Mouse (Mus musculus) midbrain, embryonic 11.5 days (tissue): Measurements from ENCODE around the gene Kank3. TPM values are rescaled to one million over a fixed set of nuclear protein-coding genes. Genes with fewer than 3 reads are reported as not detected.

Experiments
- ATAC-seq: fragments of 200-750 bp; cut with Nextera tagmentation; 2 replicates; pipeline ENCODE4 v1.8.0; 2017; ENCODE audit warnings: moderate TSS enrichment, moderate library complexity; ENCODE audit not compliant: low FRiP score
- DNase-seq: peaks from one replicate; pipeline ENCODE4 v3.0.0; 2015; ENCODE audit warnings: low spot score; ENCODE audit errors: missing footprints
- H3K27ac ChIP-seq: fragments of 300-500 bp; sonication (generic); 2 replicates; pipeline ENCODE4 v1.5.1; 2014; ENCODE audit warnings: low read depth, low read length
- H3K27me3 ChIP-seq: fragments of 300-500 bp; sonication (generic); 2 replicates; pipeline ENCODE4 v1.6.1; 2014; ENCODE audit warnings: mild to moderate bottlenecking, low read length, moderate library complexity, mixed read lengths; ENCODE audit not compliant: control insufficient read depth, insufficient read depth
- H3K36me3 ChIP-seq: fragments of 300-500 bp; sonication (generic); 2 replicates; pipeline ENCODE4 v1.6.1; 2014; ENCODE audit warnings: mild to moderate bottlenecking, low read length, moderate library complexity, mixed read lengths; ENCODE audit not compliant: control insufficient read depth, insufficient read depth
- H3K4me1 ChIP-seq: fragments of 300-500 bp; sonication (generic); 2 replicates; pipeline ENCODE4 v1.6.1; 2014; ENCODE audit warnings: low read length; ENCODE audit not compliant: control insufficient read depth, insufficient read depth
- H3K4me2 ChIP-seq: fragments of 300-500 bp; sonication (generic); 2 replicates; pipeline ENCODE4 v1.6.1; 2014; ENCODE audit warnings: mild to moderate bottlenecking, moderate library complexity
- H3K4me3 ChIP-seq: fragments of 300-500 bp; sonication (generic); 2 replicates; pipeline ENCODE4 v1.5.1; 2014; ENCODE audit warnings: low read depth, low read length
- H3K9ac ChIP-seq: fragments of 300-500 bp; sonication (generic); 2 replicates; pipeline ENCODE4 v1.6.1; 2014; ENCODE audit warnings: low read length
- H3K9me3 ChIP-seq: fragments of 300-500 bp; sonication (generic); 2 replicates; pipeline ENCODE4 v1.6.1; 2016; ENCODE audit warnings: low read length; ENCODE audit not compliant: control insufficient read depth
- WGBS: fragments of 180-500 bp; shearing (Covaris S2); extraction: QIAGEN DNeasy Blood & Tissue Kit; methylation state at CpG from one replicate; pipeline ENCODE4 v1.1.7; 2014; 5-methylcytosine and 5-hydroxymethylcytosine counted together
- polyA plus RNA-seq: library from polyadenylated mRNA; unstranded; fragments of >200 nt; fragmentation: Nextera tagmentation; extraction: Ambion mirVana; gene quantifications from 2 replicates; pipeline ENCODE4 v1.2.1, GENCODE M21; 2014

The Kank3 gene
- polyA plus RNA-seq, 1 experiment from 2014 or later = 23.9 TPM

GRCm38 (mm10) chr17:33825462-33825861, 15.1 kb downstream of the Kank3 start:
- 86% methylated on average over 8 of the region's 8 CpGs for WGBS
- Histone ChIP-seq H3K4me2 (peak overlapping the region; percentile 58), H3K27me3 (no peaks in the 10 kb centered on the region), H3K9me3 (no peaks in the 10 kb centered on the region), H3K27ac (no peak overlapping the region), H3K4me1 (peaks cover 16% of the 10 kb centered on the region), H3K9ac (no peak overlapping the region), H3K36me3 (peaks cover 21% of the 10 kb centered on the region; the same call in 1 of the 2 replicates), H3K4me3 (peak overlapping the region; percentile 79)
- no peak for ATAC-seq
- no peak for DNase-seq

GRCm38 (mm10) chr17:33826850-33827249, 16.5 kb downstream of the Kank3 start:
- no peak overlapping the region for H3K4me3 ChIP-seq
- DNase-seq (peak; percentile 93), ATAC-seq (no peak)
- no peaks in the 10 kb centered on the region for H3K9me3 ChIP-seq
- H3K36me3 ChIP-seq = peaks cover 13% of the 10 kb centered on the region; the same call in 1 of the 2 replicates
- no peaks in the 10 kb centered on the region for H3K27me3 ChIP-seq
- no peak overlapping the region for H3K9ac ChIP-seq
- no peak overlapping the region for H3K27ac ChIP-seq
- H3K4me2 ChIP-seq = no peak overlapping the region
- WGBS = 0% methylated on average over 3 of the region's 3 CpGs
- H3K4me1 ChIP-seq = peaks cover 16% of the 10 kb centered on the region

DNA sequence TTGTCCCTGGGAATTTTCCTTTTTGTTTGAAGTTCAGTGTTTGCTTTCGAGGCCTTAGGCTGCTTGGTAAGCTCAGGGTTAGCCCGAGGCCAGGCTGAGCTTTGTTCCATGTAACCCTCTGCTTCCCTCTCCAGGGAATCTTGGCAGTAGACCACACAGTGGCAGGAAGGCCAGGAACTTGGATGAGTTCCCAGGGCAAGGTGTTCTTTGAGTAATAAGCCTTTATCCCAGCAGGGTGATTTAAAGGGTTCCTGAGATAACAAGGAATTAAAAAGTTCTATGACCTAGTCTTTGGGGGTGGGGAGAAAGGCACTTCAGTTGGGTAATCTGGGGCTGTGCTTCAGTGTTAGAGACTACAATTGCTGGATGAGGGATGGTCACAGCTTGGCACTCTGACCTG, 18.6 kb downstream of the Kank3 start:
- H3K27me3 ChIP-seq = no peaks in the 10 kb centered on the region
- no peak overlapping the region for H3K4me3 ChIP-seq
- H3K36me3 ChIP-seq = peaks cover 10% of the 10 kb centered on the region; the same call in 1 of the 2 replicates
- no peak for ATAC-seq
- DNase-seq = no peak
- 73% methylated on average over 2 of the region's 2 CpGs for WGBS
- no peaks in the 10 kb centered on the region for H3K9me3 ChIP-seq
- H3K4me1 ChIP-seq = peaks cover 6% of the 10 kb centered on the region; the same call in 1 of the 2 replicates
- no peak overlapping the region for H3K4me2 ChIP-seq
- no peak overlapping the region for H3K9ac ChIP-seq
- H3K27ac ChIP-seq = no peak overlapping the region

DNA sequence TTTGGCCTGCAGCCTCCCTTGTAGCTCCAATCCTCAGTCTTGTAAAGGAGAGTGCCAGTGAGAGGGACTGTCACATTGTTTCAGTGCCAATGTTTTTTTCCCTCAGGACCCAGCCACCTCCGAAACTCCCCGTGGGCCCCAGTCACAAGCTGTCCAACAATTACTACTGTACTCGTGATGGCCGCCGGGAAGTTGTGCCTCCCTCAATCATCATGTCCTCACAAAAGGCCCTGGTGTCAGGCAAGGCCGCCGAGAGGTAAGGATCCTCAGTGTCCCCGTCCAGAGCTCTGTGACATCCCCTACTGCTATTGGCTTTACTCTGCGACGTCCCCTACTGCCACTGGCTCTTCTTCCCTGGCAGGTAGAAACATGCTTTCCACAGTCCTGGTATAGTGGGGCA, 19.2 kb downstream of the Kank3 start:
- ATAC-seq = no peak
- H3K4me3 ChIP-seq = no peak overlapping the region
- no peak for DNase-seq
- no peaks in the 10 kb centered on the region for H3K27me3 ChIP-seq
- H3K9me3 ChIP-seq = no peaks in the 10 kb centered on the region
- no peak overlapping the region for H3K9ac ChIP-seq
- H3K4me1 ChIP-seq = peaks cover 6% of the 10 kb centered on the region; the same call in 1 of the 2 replicates
- whole genome bisulfite sequencing = 93% methylated on average over 10 of the region's 10 CpGs
- no peak overlapping the region for H3K4me2 ChIP-seq
- H3K36me3 ChIP-seq = peaks cover 11% of the 10 kb centered on the region; the same call in 1 of the 2 replicates
- H3K27ac ChIP-seq = no peak overlapping the region

DNA sequence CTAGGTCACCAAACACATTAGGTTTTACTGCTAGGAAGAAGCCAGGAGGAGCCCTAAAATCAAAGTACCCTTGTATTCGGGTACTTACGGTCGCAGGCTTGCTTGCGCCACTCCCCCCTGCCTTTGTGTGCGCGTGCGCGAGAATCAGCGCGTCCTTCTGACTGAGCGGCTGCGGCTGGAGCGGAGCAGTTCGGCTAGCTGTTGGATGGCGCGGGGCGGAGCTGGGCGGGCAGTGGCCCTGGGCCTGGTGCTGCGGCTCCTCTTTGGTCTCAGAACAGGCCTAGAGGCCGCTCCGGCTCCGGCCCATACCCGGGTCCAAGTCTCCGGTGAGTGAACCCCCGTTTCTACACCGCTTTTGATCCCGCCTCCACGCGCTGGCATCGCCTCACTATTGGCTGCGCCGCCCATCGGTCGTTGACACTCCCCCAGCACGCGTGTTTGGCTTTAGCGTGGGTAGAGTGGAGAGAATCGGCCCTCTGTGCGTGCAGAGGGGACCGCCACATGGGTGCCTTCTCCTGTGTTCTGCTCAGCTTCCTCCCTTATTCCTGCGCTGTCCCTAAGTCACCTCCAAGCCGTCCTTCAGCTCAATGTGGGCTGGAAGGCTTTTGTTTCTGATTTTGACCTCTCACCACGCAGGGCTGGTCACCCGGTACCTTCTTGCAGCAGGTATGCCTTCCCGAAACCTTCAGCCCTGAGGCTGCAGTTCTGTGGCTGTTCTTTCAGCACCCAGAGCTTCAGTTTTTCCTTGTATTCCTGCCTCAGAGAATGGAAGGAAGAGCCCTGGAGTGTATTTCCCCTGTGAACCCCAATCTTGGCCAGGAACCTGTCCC, 32.9 kb downstream of the Kank3 start, which contains the start of gene Cd320:
Cd320 (plus strand) TSS at position 126 of the 830 bp plus-strand sequence.
- peak; percentile 99 for DNase-seq

DNA sequence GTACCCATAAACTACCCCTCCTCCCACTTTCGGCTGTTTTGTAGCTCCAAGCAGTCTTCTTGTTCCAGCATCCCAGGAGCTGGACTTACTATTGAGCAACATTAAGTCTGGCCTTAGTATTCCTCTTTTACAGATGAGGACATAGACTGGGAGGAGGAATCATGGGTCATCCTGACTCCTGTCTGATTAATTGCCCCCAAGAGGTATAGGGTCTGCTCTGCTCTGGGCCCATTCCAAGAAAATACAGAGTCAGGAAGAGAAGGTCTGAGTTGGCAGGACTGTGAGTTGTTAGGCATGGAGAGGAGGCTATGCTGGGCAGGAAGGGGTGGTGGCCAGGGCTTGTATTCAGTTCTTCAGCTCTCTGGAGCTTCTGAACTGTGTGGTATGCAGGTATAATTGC, 33.9 kb downstream of the Kank3 start:
- no peaks in the 10 kb centered on the region for H3K27me3 ChIP-seq
- WGBS = 81% methylated on average over 1 of the region's 1 CpGs
- no peaks in the 10 kb centered on the region for H3K36me3 ChIP-seq
- no peaks in the 10 kb centered on the region for H3K9me3 ChIP-seq
- ATAC-seq (no peak), DNase-seq (no peak)
- H3K4me3 ChIP-seq = peak overlapping the region; percentile 85; the same call in 1 of the 2 replicates
- H3K4me2 ChIP-seq = peak overlapping the region; percentile 94
- H3K9ac ChIP-seq = 0 out of 2 replicates have a peak overlapping the region, but pooled peaks have one; percentile 79
- no peak overlapping the region for H3K27ac ChIP-seq
- H3K4me1 ChIP-seq = peaks cover 10% of the 10 kb centered on the region

More for the DNA sequence above, 32.9 kb downstream of the Kank3 start, which contains the start of gene Cd320:
- peak within 1 kb of the TSS; percentile 3; the same call in 1 of the 2 replicates for H3K27ac ChIP-seq
- peaks cover 10% of the 10 kb centered on the region for H3K4me1 ChIP-seq
- no peaks in the 10 kb centered on the region for H3K9me3 ChIP-seq
- peak; percentile 94 for ATAC-seq
- peak within 1 kb of the TSS; percentile 94 for H3K4me2 ChIP-seq
- WGBS = under 1% methylated on average over 45 of the region's 45 CpGs
- H3K27me3 ChIP-seq = no peaks in the 10 kb centered on the region
- H3K9ac ChIP-seq = peak within 1 kb of the TSS; percentile 79
- H3K36me3 ChIP-seq = no peaks in the 10 kb centered on the region
- peak within 1 kb of the TSS; percentile 85 for H3K4me3 ChIP-seq

- H3K9me3 ChIP-seq = no peaks in the 10 kb centered on the region
- H3K4me3 ChIP-seq = no peak overlapping the region
- H3K9ac ChIP-seq = no peak overlapping the region
- no peaks in the 10 kb centered on the region for H3K27me3 ChIP-seq
- DNase-seq = no peak
- H3K4me1 ChIP-seq = peaks cover 10% of the 10 kb centered on the region
- 90% methylated on average over 8 of the region's 8 CpGs for WGBS
- 0 out of 2 replicates have a peak, but pooled peaks cover 2% of the 10 kb centered on the region for H3K36me3 ChIP-seq
- H3K4me2 ChIP-seq = no peak overlapping the region
- H3K27ac ChIP-seq = no peak overlapping the region
- no peak for ATAC-seq
These were observed 37.8 kb downstream of the Kank3 start for GRCm38 (mm10) chr17:33848139-33848538.

GRCm38 (mm10) chr17:33851331-33851730, 41.0 kb downstream of the Kank3 start:
- H3K4me1 ChIP-seq = no peaks in the 10 kb centered on the region
- H3K27ac ChIP-seq = no peak overlapping the region
- no peak overlapping the region for H3K4me2 ChIP-seq
- no peak overlapping the region for H3K4me3 ChIP-seq
- WGBS = 87% methylated on average over 1 of the region's 1 CpGs
- H3K36me3 ChIP-seq = 0 out of 2 replicates have a peak, but pooled peaks cover 2% of the 10 kb centered on the region
- H3K9ac ChIP-seq = no peak overlapping the region
- DNase-seq = no peak
- ATAC-seq = no peak
- H3K27me3 ChIP-seq = no peaks in the 10 kb centered on the region
- H3K9me3 ChIP-seq = no peaks in the 10 kb centered on the region

GRCm38 (mm10) chr17:33857816-33858215, 47.5 kb downstream of the Kank3 start:
- Histone ChIP-seq H3K9me3 (no peaks in the 10 kb centered on the region), H3K36me3 (no peaks in the 10 kb centered on the region), H3K27me3 (no peaks in the 10 kb centered on the region), H3K9ac (no peak overlapping the region), H3K4me2 (no peak overlapping the region), H3K4me1 (no peaks in the 10 kb centered on the region), H3K27ac (no peak overlapping the region), H3K4me3 (no peak overlapping the region)
- ATAC-seq = no peak
- no peak for DNase-seq
- 70% methylated on average over 4 of the region's 4 CpGs for WGBS
